Mouse (Mus musculus) megakaryocyte, embryonic 14.5 days (primary cell): ENCODE measurements around the gene Gng8.

ENCODE experiments used
- FLI1 ChIP-seq: IDR thresholded peaks from 2 replicates; pipeline ENCODE4 v1.6.1; 2012; ENCODE audit warnings: low read length, inconsistent platforms, mixed read lengths
- GATA1 ChIP-seq: IDR thresholded peaks from 3 replicates; pipeline ENCODE4 v1.6.1; 2012; ENCODE audit warnings: mixed read lengths, low read length, inconsistent platforms, borderline replicate concordance

DNA sequence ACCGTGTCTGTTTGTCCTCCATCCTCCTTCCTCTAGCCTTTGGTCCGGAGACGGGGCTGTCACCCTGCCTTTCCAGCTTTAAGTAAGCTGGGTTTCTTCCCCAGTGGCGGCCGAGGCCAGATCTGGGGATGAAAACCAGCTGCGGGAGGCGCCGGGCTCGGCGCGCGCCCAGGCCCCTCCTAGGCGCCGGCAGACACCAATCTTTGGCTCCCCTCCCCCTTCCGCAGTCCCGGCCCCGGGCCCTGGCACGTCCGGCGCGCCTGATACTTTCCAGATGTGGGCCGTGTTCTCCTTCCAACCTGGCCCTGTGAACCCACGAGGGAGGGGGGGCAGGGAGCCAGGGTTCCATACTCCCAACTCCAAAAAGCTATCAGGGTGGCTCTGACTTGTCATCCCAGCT is 642 bp upstream of the Gng8 start:
- TF ChIP-seq GATA1 (no peak), FLI1 (no peak)
